Mouse (Mus musculus): ENCODE data around the gene Kcnj14. TPM values are rescaled to one million over a fixed set of nuclear protein-coding genes. Genes with fewer than 3 reads are reported as not detected.

Gene Kcnj14
- polyA plus RNA-seq, 1 experiment = 0.11 TPM

DNA sequence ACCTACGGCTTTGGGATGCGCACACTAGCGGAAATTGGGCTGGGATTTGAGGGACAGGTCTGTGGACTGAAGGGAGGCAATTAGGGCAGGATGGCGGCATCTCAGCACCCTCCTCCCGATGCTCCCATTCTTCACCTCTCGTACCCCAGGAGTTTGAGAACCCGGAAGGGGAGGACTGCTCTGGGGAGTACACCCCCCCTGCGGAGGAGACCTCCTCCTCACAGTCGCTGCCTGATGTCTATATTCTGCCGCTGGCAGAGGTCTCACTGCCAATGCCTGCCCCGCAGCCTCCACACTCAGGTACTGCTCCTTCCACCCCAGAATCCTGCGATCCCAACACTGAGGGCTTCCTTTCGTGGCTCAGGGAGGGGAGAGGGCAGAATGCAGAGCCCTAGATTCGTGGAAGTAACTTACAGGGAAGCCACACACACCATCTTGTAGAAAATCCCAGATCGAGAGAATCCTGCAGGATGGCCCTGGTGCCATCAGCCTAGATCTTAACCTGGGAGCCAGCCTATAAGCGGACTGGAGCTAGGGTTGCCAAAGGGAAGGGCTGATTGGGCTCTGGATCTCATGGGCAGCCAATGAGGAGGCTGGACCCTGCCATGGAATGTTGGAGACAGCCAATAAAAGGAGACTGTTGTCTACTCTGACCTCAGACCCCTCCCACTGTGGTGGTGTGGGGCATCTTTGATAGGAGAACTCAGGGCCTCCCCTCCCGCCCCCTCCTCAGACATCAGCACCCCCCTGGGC, 37.7 kb downstream of the Kcnj14 start:
- Histone ChIP-seq H3K36me3 (ENCODE audit: control insufficient read depth, insufficient read depth, low read length) (no peaks in the 10 kb centered on the region), H3K4me3 (ENCODE audit: control insufficient read depth, low read depth, low read length) (peak overlapping the region; percentile 74), H3K27ac (ENCODE audit: control insufficient read depth, insufficient read depth, low read depth, low read length) (no peak overlapping the region), H3K4me1 (ENCODE audit: control insufficient read depth, insufficient read depth, low read length) (peaks cover 32% of the 10 kb centered on the region), H3K27me3 (ENCODE audit: control insufficient read depth, insufficient read depth, low read length) (no peaks in the 10 kb centered on the region)
- TF ChIP-seq POLR2A (IDR thresholded peaks at IDR 0.05; ENCODE audit: control insufficient read depth, low read depth, low read length) (no peak), CTCF (IDR thresholded peaks at IDR 0.05; ENCODE audit: control insufficient read depth, insufficient read depth, insufficient replicate concordance, low read depth, low read length) (no peak)

- no peak overlapping the region for H3K27ac ChIP-seq (ENCODE audit: control insufficient read depth, insufficient read depth, low read depth, low read length)
- no peaks in the 10 kb centered on the region for H3K36me3 ChIP-seq (ENCODE audit: control insufficient read depth, insufficient read depth, low read length)
- peak overlapping the region; percentile 74 for H3K4me3 ChIP-seq (ENCODE audit: control insufficient read depth, low read depth, low read length)
- no peak for TF ChIP-seq CTCF (IDR thresholded peaks at IDR 0.05; ENCODE audit: control insufficient read depth, insufficient read depth, insufficient replicate concordance, low read depth, low read length)
- no peak for TF ChIP-seq POLR2A (IDR thresholded peaks at IDR 0.05; ENCODE audit: control insufficient read depth, low read depth, low read length)
- H3K4me1 ChIP-seq (ENCODE audit: control insufficient read depth, insufficient read depth, low read length) = peaks cover 32% of the 10 kb centered on the region
- H3K27me3 ChIP-seq (ENCODE audit: control insufficient read depth, insufficient read depth, low read length) = no peaks in the 10 kb centered on the region
Observed at GRCm38 (mm10) chr7:45786136-45786578, 38.4 kb downstream of the Kcnj14 start.

- Histone ChIP-seq H3K27ac (ENCODE audit: control insufficient read depth, insufficient read depth, low read depth, low read length) (no peak overlapping the region), H3K27me3 (ENCODE audit: control insufficient read depth, insufficient read depth, low read length) (no peaks in the 10 kb centered on the region), H3K4me1 (ENCODE audit: control insufficient read depth, insufficient read depth, low read length) (peaks cover 32% of the 10 kb centered on the region), H3K36me3 (ENCODE audit: control insufficient read depth, insufficient read depth, low read length) (no peaks in the 10 kb centered on the region), H3K4me3 (ENCODE audit: control insufficient read depth, low read depth, low read length) (peak overlapping the region; percentile 74)
- TF ChIP-seq POLR2A (IDR thresholded peaks at IDR 0.05; ENCODE audit: control insufficient read depth, low read depth, low read length) (no peak), CTCF (IDR thresholded peaks at IDR 0.05; ENCODE audit: control insufficient read depth, insufficient read depth, insufficient replicate concordance, low read depth, low read length) (no peak)
Observed at GRCm38 (mm10) chr7:45785388-45786135, 39.0 kb downstream of the Kcnj14 start.

DNA sequence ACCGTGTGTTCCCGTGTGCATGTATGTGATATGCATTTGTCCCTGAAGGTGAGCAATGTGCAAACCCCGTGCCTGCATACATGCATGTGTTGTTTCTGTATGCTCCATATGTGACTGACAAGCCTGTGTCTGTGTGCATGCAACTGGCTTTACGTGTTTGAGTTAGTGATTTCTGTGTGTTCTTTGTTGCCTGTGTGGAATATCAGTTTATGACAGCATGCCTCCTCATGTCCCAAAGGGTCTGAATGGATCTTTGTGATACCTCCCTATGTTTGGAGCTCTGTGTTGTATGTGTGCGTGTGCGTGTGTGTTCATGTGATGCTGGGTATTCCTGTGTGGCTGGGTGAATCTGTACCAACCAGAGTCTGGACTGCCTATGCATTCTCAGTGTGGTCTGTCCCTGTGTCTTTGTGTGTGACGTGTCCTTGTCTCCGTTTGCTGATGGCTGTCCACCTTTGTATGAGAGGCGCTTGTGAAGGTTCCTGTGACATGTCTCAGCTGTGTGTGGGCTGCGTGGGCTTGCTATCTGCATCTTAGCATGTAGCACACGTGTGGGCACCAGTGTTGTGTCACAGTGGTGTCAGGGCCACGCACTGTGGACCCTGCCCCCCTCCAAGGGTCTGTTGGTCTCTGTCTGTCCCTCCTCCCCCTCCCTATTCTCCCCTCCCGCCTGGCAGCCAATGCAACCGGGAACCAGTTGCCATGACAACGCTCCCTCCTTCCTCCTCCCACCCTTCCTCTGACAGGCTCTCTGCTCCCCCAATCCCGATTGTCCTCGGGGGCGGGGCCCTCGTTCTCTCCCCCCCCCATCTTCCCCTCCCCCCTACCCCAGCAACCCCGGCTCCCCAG, 39.8 kb downstream of the Kcnj14 start, which contains the start of gene Sult2b1:
Gene Sult2b1 (minus strand): TSS at position 146 of the 849 bp plus-strand sequence.
- peak within 1 kb of the TSS; percentile 83 for H3K4me3 ChIP-seq (ENCODE audit: control insufficient read depth, low read depth, low read length)
- no peak within 1 kb of the TSS for H3K27ac ChIP-seq (ENCODE audit: control insufficient read depth, insufficient read depth, low read depth, low read length)
- H3K4me1 ChIP-seq (ENCODE audit: control insufficient read depth, insufficient read depth, low read length) = peaks cover 32% of the 10 kb centered on the region
- H3K27me3 ChIP-seq (ENCODE audit: control insufficient read depth, insufficient read depth, low read length) = no peaks in the 10 kb centered on the region
- peak; percentile 19; the same call in 1 of the 2 replicates for TF ChIP-seq POLR2A (IDR thresholded peaks at IDR 0.05; ENCODE audit: control insufficient read depth, low read depth, low read length)
- no peak for TF ChIP-seq CTCF (IDR thresholded peaks at IDR 0.05; ENCODE audit: control insufficient read depth, insufficient read depth, insufficient replicate concordance, low read depth, low read length)
- H3K36me3 ChIP-seq (ENCODE audit: control insufficient read depth, insufficient read depth, low read length) = no peaks in the 10 kb centered on the region

GRCm38 (mm10) chr7:45783511-45784091, 41.0 kb downstream of the Kcnj14 start, which contains the start of gene Lmtk3:
TSS of gene Lmtk3 (plus strand) at chr7:45783738.
- Histone ChIP-seq H3K27me3 (ENCODE audit: control insufficient read depth, insufficient read depth, low read length) (no peaks in the 10 kb centered on the region), H3K4me1 (ENCODE audit: control insufficient read depth, insufficient read depth, low read length) (peaks cover 38% of the 10 kb centered on the region), H3K27ac (ENCODE audit: control insufficient read depth, insufficient read depth, low read depth, low read length) (peak within 1 kb of the TSS; percentile 10; the same call in 1 of the 2 replicates), H3K4me3 (ENCODE audit: control insufficient read depth, low read depth, low read length) (peak within 1 kb of the TSS; percentile 83), H3K36me3 (ENCODE audit: control insufficient read depth, insufficient read depth, low read length) (no peaks in the 10 kb centered on the region)
- no peak; the same call in 1 of the 2 replicates for TF ChIP-seq POLR2A (IDR thresholded peaks at IDR 0.05; ENCODE audit: control insufficient read depth, low read depth, low read length)
- TF ChIP-seq CTCF (IDR thresholded peaks at IDR 0.05; ENCODE audit: control insufficient read depth, insufficient read depth, insufficient replicate concordance, low read depth, low read length) = no peak

- no peaks in the 10 kb centered on the region for H3K27me3 ChIP-seq (ENCODE audit: control insufficient read depth, insufficient read depth, low read length)
- H3K4me1 ChIP-seq (ENCODE audit: control insufficient read depth, insufficient read depth, low read length) = peaks cover 32% of the 10 kb centered on the region
- no peak overlapping the region for H3K4me3 ChIP-seq (ENCODE audit: control insufficient read depth, low read depth, low read length)
- no peak for TF ChIP-seq CTCF (IDR thresholded peaks at IDR 0.05; ENCODE audit: control insufficient read depth, insufficient read depth, insufficient replicate concordance, low read depth, low read length)
- TF ChIP-seq POLR2A (IDR thresholded peaks at IDR 0.05; ENCODE audit: control insufficient read depth, low read depth, low read length) = no peak
- no peak overlapping the region for H3K27ac ChIP-seq (ENCODE audit: control insufficient read depth, insufficient read depth, low read depth, low read length)
- H3K36me3 ChIP-seq (ENCODE audit: control insufficient read depth, insufficient read depth, low read length) = no peaks in the 10 kb centered on the region
Observed at GRCm38 (mm10) chr7:45782271-45782670, 42.3 kb downstream of the Kcnj14 start.
